Mouse (Mus musculus): ENCODE data around the gene Dhx16. TPM values are rescaled to one million over a fixed set of nuclear protein-coding genes. Genes with fewer than 3 reads are reported as not detected.
A peak's percentile ranks its signal among the peaks of the same experiment; 100 is the strongest.

Dhx16 gene
- polyA plus RNA-seq, 1 experiment from 2014 or later, result 40.4 TPM

- Histone ChIP-seq H3K9me3 (no peaks in the 10 kb centered on the region), H3K27me3 (replicated peaks) (no peaks in the 10 kb centered on the region), H3K27ac (no peak overlapping the region), H3K4me3 (no peak overlapping the region), H3K36me3 (replicated peaks) (no peaks in the 10 kb centered on the region), H3K4me1 (no peaks in the 10 kb centered on the region), H3K4me2 (no peak overlapping the region), H3K9ac (no peak overlapping the region)
- WGBS, result 60% methylated on average over 1 of the region's 1 CpGs
- no peak for ATAC-seq (replicated peaks)
These were observed 60.3 kb downstream of the Dhx16 start for GRCm38 (mm10) chr17:35939941-35940340.

MicroRNAs within 50 kb of the gene (microRNA counts, 519-probe panel; counts per million panel counts)
- microRNA mmu-miR-1894-3p (not detected), microRNA mmu-miR-1894-5p (1,813 counts per million, percentile 12 among the panel's probes with 10 or more counts)

Small RNA genes lying within 50 kb of the gene (microRNA-seq; reads per million reads assigned to microRNA genes)
- gene Gm28033, result not detected
- not detected for gene Mir1894

Other genes with a start within 250 kb of the Dhx16 start
- not detected in 2 replicates for gene Mucl3, start 236.1 kb upstream of the Dhx16 start, polyA plus RNA-seq (2015; fragmentation: Nextera tagmentation; extraction: Ambion mirVana)
- gene Vars2, start 212.2 kb upstream of the Dhx16 start, polyA plus RNA-seq (2015; fragmentation: Nextera tagmentation; extraction: Ambion mirVana), result 16.3 and 16.5 TPM in 2 replicates
- 27.6 and 29.5 TPM in 2 replicates for gene Gtf2h4, start 206.1 kb upstream of the Dhx16 start, polyA plus RNA-seq (2015; fragmentation: Nextera tagmentation; extraction: Ambion mirVana)
- gene Ddr1, start 175.2 kb upstream of the Dhx16 start, polyA plus RNA-seq (2015; fragmentation: Nextera tagmentation; extraction: Ambion mirVana), result 107 and 118 TPM in 2 replicates
- gene Ier3, start 58.1 kb upstream of the Dhx16 start, polyA plus RNA-seq (2015; fragmentation: Nextera tagmentation; extraction: Ambion mirVana), result 9.7 and 9.9 TPM in 2 replicates
- 86.8 and 98.0 TPM in 2 replicates for gene Flot1, start 56.6 kb upstream of the Dhx16 start, polyA plus RNA-seq (2015; fragmentation: Nextera tagmentation; extraction: Ambion mirVana)
- 1,854 and 1,858 TPM in 2 replicates for gene Tubb5, start 41.5 kb upstream of the Dhx16 start, polyA plus RNA-seq (2015; fragmentation: Nextera tagmentation; extraction: Ambion mirVana)
- gene Mdc1, start 38.3 kb upstream of the Dhx16 start, polyA plus RNA-seq (2015; fragmentation: Nextera tagmentation; extraction: Ambion mirVana), result 9.0 and 10.7 TPM in 2 replicates
- gene Nrm, start 18.5 kb upstream of the Dhx16 start, polyA plus RNA-seq (2015; fragmentation: Nextera tagmentation; extraction: Ambion mirVana), result 18.6 and 18.9 TPM in 2 replicates
- gene Ppp1r18, start 14.2 kb upstream of the Dhx16 start, polyA plus RNA-seq (2015; fragmentation: Nextera tagmentation; extraction: Ambion mirVana), result 20.3 and 23.3 TPM in 2 replicates
- 68.2 and 72.8 TPM in 2 replicates for gene 2310061I04Rik, start 17.6 kb downstream of the Dhx16 start, polyA plus RNA-seq (2015; fragmentation: Nextera tagmentation; extraction: Ambion mirVana)
- gene Atat1, start 30.3 kb downstream of the Dhx16 start, polyA plus RNA-seq (2015; fragmentation: Nextera tagmentation; extraction: Ambion mirVana), result 482 and 507 TPM in 2 replicates
- 49.3 and 54.2 TPM in 2 replicates for gene Mrps18b, start 36.6 kb downstream of the Dhx16 start, polyA plus RNA-seq (2015; fragmentation: Nextera tagmentation; extraction: Ambion mirVana)
- 47.1 and 47.8 TPM in 2 replicates for gene Ppp1r10, start 36.6 kb downstream of the Dhx16 start, polyA plus RNA-seq (2015; fragmentation: Nextera tagmentation; extraction: Ambion mirVana)
- 89.3 and 92.1 TPM in 2 replicates for gene Abcf1, start 89.9 kb downstream of the Dhx16 start, polyA plus RNA-seq (2015; fragmentation: Nextera tagmentation; extraction: Ambion mirVana)
- gene Gnl1, start 100.0 kb downstream of the Dhx16 start, polyA plus RNA-seq (2015; fragmentation: Nextera tagmentation; extraction: Ambion mirVana), result 62.6 and 64.8 TPM in 2 replicates
- gene Prr3, start 100.4 kb downstream of the Dhx16 start, polyA plus RNA-seq (2015; fragmentation: Nextera tagmentation; extraction: Ambion mirVana), result 99.3 and 102 TPM in 2 replicates
- gene H2-T24, start 140.7 kb downstream of the Dhx16 start, polyA plus RNA-seq (2015; fragmentation: Nextera tagmentation; extraction: Ambion mirVana), result 8.4 and 10.0 TPM in 2 replicates
- 5.5 and 6.6 TPM in 2 replicates for gene H2-T23, start 153.0 kb downstream of the Dhx16 start, polyA plus RNA-seq (2015; fragmentation: Nextera tagmentation; extraction: Ambion mirVana)
- gene H2-T22, start 162.9 kb downstream of the Dhx16 start, polyA plus RNA-seq (2015; fragmentation: Nextera tagmentation; extraction: Ambion mirVana), result 6.0 and 7.2 TPM in 2 replicates
- gene Gm6034, start 163.1 kb downstream of the Dhx16 start, polyA plus RNA-seq (2015; fragmentation: Nextera tagmentation; extraction: Ambion mirVana), result not detected in 2 replicates
- not detected in 2 replicates for gene Gm11127, start 178.6 kb downstream of the Dhx16 start, polyA plus RNA-seq (2015; fragmentation: Nextera tagmentation; extraction: Ambion mirVana)
- gene Gm19684, start 241.9 kb downstream of the Dhx16 start, polyA plus RNA-seq (2015; fragmentation: Nextera tagmentation; extraction: Ambion mirVana), result not detected in 2 replicates
- not detected in 2 replicates for gene Gm7030, start 249.6 kb downstream of the Dhx16 start, polyA plus RNA-seq (2015; fragmentation: Nextera tagmentation; extraction: Ambion mirVana)

Data from midbrain, embryonic 15.5 days (tissue).